Mouse (Mus musculus): ENCODE results near the gene Zscan20. TPM values are rescaled to one million over a fixed set of nuclear protein-coding genes. Genes with fewer than 3 reads are reported as not detected.
"Not testable (repeated sequence)": the region's sequence is repeated elsewhere in the genome, so short reads cannot be mapped to it uniquely, and the experiment has no call there.

Zscan20 gene
- total RNA-seq, 2 experiments from 2014 or later, result 4.4 to 4.7 TPM

- DNase-seq, result no peak
- intact Hi-C loops (cut with DNase I), result no loop called here
Observed at GRCm38 (mm10) chr4:128617363-128618120, 7.6 kb upstream of the Zscan20 start.

- intact Hi-C loops (cut with DNase I), result no loop called here
Observed at GRCm38 (mm10) chr4:128615761-128616160, 5.9 kb upstream of the Zscan20 start.

GRCm38 (mm10) chr4:128613326-128613725, 3.4 kb upstream of the Zscan20 start:
- intact Hi-C loops (cut with DNase I), result loop anchor here (2.0 to 5.0 kb wide), 2 partner anchors 97 to 164 kb away; no protein-coding TSS in a partner anchor
- peak; percentile 14 to 49 for DNase-seq

More at GRCm38 (mm10) chr4:128615761-128616160, 5.9 kb upstream of the Zscan20 start:
- DNase-seq, result no peak

GRCm38 (mm10) chr4:128611726-128612125, 1.8 kb upstream of the Zscan20 start:
- intact Hi-C loops (cut with DNase I), result loop anchor here (2.0 to 5.0 kb wide), 3 partner anchors 99 to 249 kb away; no protein-coding TSS in a partner anchor

GRCm38 (mm10) chr4:128610706-128611105, 808 bp upstream of the Zscan20 start:
- intact Hi-C loops (cut with DNase I), result loop anchor here (2.0 to 5.0 kb wide), 2 partner anchors 167 to 250 kb away; no protein-coding TSS in a partner anchor
- DNase-seq, result no peak

More at GRCm38 (mm10) chr4:128611726-128612125, 1.8 kb upstream of the Zscan20 start:
- not testable (repeated sequence) for DNase-seq

- intact Hi-C loops (cut with DNase I), result no loop called here
- no peak for DNase-seq
Observed at GRCm38 (mm10) chr4:128609276-128609924, 498 bp downstream of the Zscan20 start.

- intact Hi-C loops (cut with DNase I), result no loop called here
- DNase-seq, result no peak
Observed at GRCm38 (mm10) chr4:128607661-128608060, 2.2 kb downstream of the Zscan20 start.

- intact Hi-C loops (cut with DNase I), result no loop called here
- DNase-seq, result no peak
Observed at GRCm38 (mm10) chr4:128606586-128606985, 3.3 kb downstream of the Zscan20 start.

- no peak for DNase-seq
- intact Hi-C loops (cut with DNase I), result no loop called here
Observed at GRCm38 (mm10) chr4:128597801-128598560, 11.9 kb downstream of the Zscan20 start.

GRCm38 (mm10) chr4:128594062-128594461, 15.8 kb downstream of the Zscan20 start:
- DNase-seq, result no peak
- intact Hi-C loops (cut with DNase I), result no loop called here

- DNase-seq, result no peak
- intact Hi-C loops (cut with DNase I), result no loop called here
Observed at GRCm38 (mm10) chr4:128593286-128593685, 16.6 kb downstream of the Zscan20 start.

GRCm38 (mm10) chr4:128579182-128579581, 30.7 kb downstream of the Zscan20 start:
- intact Hi-C loops (cut with DNase I), result no loop called here
- peak; percentile 10 to 15 for DNase-seq

GRCm38 (mm10) chr4:128575811-128576210, 34.1 kb downstream of the Zscan20 start:
- intact Hi-C loops (cut with DNase I), result no loop called here
- DNase-seq, result peak in 1 of 2 experiments; percentile 9

GRCm38 (mm10) chr4:128560327-128560726, 49.6 kb downstream of the Zscan20 start:
- no peak for DNase-seq
- intact Hi-C loops (cut with DNase I), result no loop called here

GRCm38 (mm10) chr4:128554198-128554597, 55.7 kb downstream of the Zscan20 start:
- DNase-seq, result no peak
- intact Hi-C loops (cut with DNase I), result no loop called here

- intact Hi-C loops (cut with DNase I), result no loop called here
Observed at GRCm38 (mm10) chr4:128550756-128551155, 59.1 kb downstream of the Zscan20 start.

GRCm38 (mm10) chr4:128543956-128544486, 65.9 kb downstream of the Zscan20 start:
- not testable (repeated sequence) for DNase-seq
- intact Hi-C loops (cut with DNase I), result loop anchor here (5.0 kb wide), 1 partner anchor 1177 kb away; no protein-coding TSS in a partner anchor

More at GRCm38 (mm10) chr4:128550756-128551155, 59.1 kb downstream of the Zscan20 start:
- no peak for DNase-seq

- intact Hi-C loops (cut with DNase I), result loop anchor here (5.0 kb wide), 1 partner anchor 1176 kb away; no protein-coding TSS in a partner anchor
- peak in 1 of 2 experiments; percentile 46 for DNase-seq
Observed at GRCm38 (mm10) chr4:128543378-128543777, 66.5 kb downstream of the Zscan20 start.
